Mouse (Mus musculus) heart, embryonic 14.5 days (tissue): ENCODE results near the gene Hivep2. TPM values are rescaled to one million over a fixed set of nuclear protein-coding genes. Genes with fewer than 3 reads are reported as not detected.
A peak's percentile ranks its signal among the peaks of the same experiment; 100 is the strongest.

Source experiments
- ATAC-seq: fragments of 200-750 bp; cut with Nextera tagmentation; 2 replicates; pipeline ENCODE4 v1.8.0; 2017; ENCODE audit warnings: low read depth, moderate TSS enrichment; ENCODE audit not compliant: insufficient number of reproducible peaks, insufficient read depth, low FRiP score
- H3K27ac ChIP-seq, 2 experiments: fragments of 200-500 bp in 1 of 2; fragments of 300-500 bp in 1 of 2; sonication (generic) in 1 of 2; replicated peaks in 1 of 2; 2 replicates each; pipeline ENCODE4 v1.5.1; 2012 to 2014; ENCODE audit warnings: low read depth in 2 of 2, low read length in 2 of 2, control low read depth in 1 of 2, mild to moderate bottlenecking in 1 of 2, mixed read lengths in 1 of 2; ENCODE audit not compliant: control insufficient read depth in 1 of 2, insufficient read depth in 1 of 2
- H3K27me3 ChIP-seq: fragments of 300-500 bp; sonication (generic); 2 replicates; pipeline ENCODE4 v1.6.1; 2014; ENCODE audit warnings: mild to moderate bottlenecking, low read length, control low read depth; ENCODE audit not compliant: control insufficient read depth, insufficient read depth
- H3K36me3 ChIP-seq: fragments of 300-500 bp; sonication (generic); 2 replicates; pipeline ENCODE4 v1.6.1; 2014; ENCODE audit warnings: mild to moderate bottlenecking, control low read depth, low read length, mixed read lengths; ENCODE audit not compliant: control insufficient read depth, insufficient read depth
- H3K4me1 ChIP-seq, 2 experiments: fragments of 200-500 bp in 1 of 2; fragments of 300-500 bp in 1 of 2; sonication (generic) in 1 of 2; 2 replicates each; pipeline ENCODE4 v1.6.1; 2012 to 2014; ENCODE audit warnings: low read length in 2 of 2, control low read depth in 1 of 2, mixed read lengths in 1 of 2; ENCODE audit not compliant: control insufficient read depth in 2 of 2, insufficient read depth in 2 of 2
- H3K4me2 ChIP-seq: fragments of 300-500 bp; sonication (generic); 2 replicates; pipeline ENCODE4 v1.6.1; 2014; ENCODE audit warnings: mild to moderate bottlenecking, low read length
- H3K4me3 ChIP-seq, 2 experiments: fragments of 200-500 bp in 1 of 2; fragments of 300-500 bp in 1 of 2; sonication (generic) in 1 of 2; 2 replicates each; pipeline ENCODE4 v1.5.1; 2012 to 2014; ENCODE audit warnings: low read length in 2 of 2, mild to moderate bottlenecking in 2 of 2, control low read depth in 1 of 2, low read depth in 1 of 2, moderate library complexity in 1 of 2; ENCODE audit not compliant: control insufficient read depth in 1 of 2, insufficient read depth in 1 of 2
- H3K9ac ChIP-seq: fragments of 300-500 bp; sonication (generic); 2 replicates; pipeline ENCODE4 v1.6.1; 2014; ENCODE audit warnings: mild to moderate bottlenecking, low read length
- H3K9me3 ChIP-seq: fragments of 300-500 bp; sonication (generic); 2 replicates; pipeline ENCODE4 v1.6.1; 2016; ENCODE audit warnings: low read length, control low read depth; ENCODE audit not compliant: control insufficient read depth
- WGBS: fragments of 180-500 bp; shearing (Covaris S2); extraction: QIAGEN DNeasy Blood & Tissue Kit; methylation state at CpG from one replicate; pipeline ENCODE4 v1.1.7; 2014; 5-methylcytosine and 5-hydroxymethylcytosine counted together
- polyA plus RNA-seq: library from polyadenylated mRNA; unstranded; fragments of >200 nt; fragmentation: Nextera tagmentation; extraction: Ambion mirVana; gene quantifications from 2 replicates; pipeline ENCODE4 v1.2.1, GENCODE M21; 2014

Hivep2 gene
- polyA plus RNA-seq, 1 experiment from 2014 or later, result 9.9 TPM

DNA sequence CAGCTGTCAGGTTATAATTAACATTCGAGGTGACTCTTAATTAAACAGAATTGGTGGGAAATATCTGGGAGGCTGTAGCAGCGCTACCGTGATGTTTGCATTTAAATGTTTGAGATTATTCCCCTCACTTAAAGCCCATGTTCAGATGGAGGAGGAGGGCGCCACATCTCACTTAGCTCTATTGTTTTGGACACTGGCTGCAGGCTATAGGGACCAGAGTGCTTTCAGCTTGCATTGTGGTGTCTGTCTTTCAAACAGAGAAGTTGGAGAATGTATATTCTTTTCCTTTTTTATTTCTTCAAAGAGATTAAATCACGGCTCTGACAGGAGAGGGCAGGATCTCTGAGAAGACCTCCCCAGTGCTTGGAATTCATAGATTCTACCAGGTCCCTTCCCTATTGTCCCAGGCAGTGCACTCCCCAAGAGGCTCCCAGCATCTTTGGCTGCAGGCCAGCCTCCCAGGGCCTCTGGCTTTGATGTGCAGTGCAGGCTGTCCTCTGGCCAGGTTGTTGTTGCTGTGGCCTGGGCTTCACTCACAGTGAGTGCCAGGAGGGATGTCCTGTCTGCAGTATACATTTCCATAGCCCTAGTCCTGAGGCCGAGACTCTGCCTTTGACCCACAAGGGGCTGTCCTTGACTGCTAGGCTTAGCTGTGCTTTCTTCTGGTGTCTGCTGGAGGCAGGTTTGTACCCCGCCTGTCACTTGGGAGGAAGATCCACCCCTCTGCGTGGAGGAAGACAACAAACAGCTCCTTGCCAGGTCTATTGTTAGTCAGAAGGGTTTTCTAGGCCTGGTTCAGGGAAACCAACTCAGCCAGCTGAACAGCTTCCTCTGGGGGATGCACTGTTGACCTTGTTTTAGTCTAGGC lies 90.9 kb downstream of the Hivep2 start:
- Histone ChIP-seq H3K27me3 (no peaks in the 10 kb centered on the region), H3K27ac (peak overlapping the region; percentile 76 to 77), H3K9ac (peak overlapping the region; percentile 22; the same call in 1 of the 2 replicates), H3K4me3 (no peak overlapping the region), H3K4me2 (no peak overlapping the region), H3K9me3 (no peaks in the 10 kb centered on the region), H3K4me1 (peaks cover 20 to 31% of the 10 kb centered on the region in 2 experiments), H3K36me3 (no peaks in the 10 kb centered on the region)
- WGBS, result 45% methylated on average over 8 of the region's 8 CpGs
- ATAC-seq, result peak; percentile 79

GRCm38 (mm10) chr10:14057841-14058605 lies 92.1 kb downstream of the Hivep2 start:
- no peak overlapping the region; a peak in 1 of 4 replicates for H3K27ac ChIP-seq
- ATAC-seq, result no peak
- H3K36me3 ChIP-seq, result no peaks in the 10 kb centered on the region
- H3K9me3 ChIP-seq, result no peaks in the 10 kb centered on the region
- H3K4me1 ChIP-seq, result peaks cover 20 to 31% of the 10 kb centered on the region in 2 experiments
- H3K4me3 ChIP-seq, result no peak overlapping the region
- H3K9ac ChIP-seq, result no peak overlapping the region
- WGBS, result 91% methylated on average over 11 of the region's 11 CpGs
- H3K27me3 ChIP-seq, result no peaks in the 10 kb centered on the region
- no peak overlapping the region for H3K4me2 ChIP-seq

DNA sequence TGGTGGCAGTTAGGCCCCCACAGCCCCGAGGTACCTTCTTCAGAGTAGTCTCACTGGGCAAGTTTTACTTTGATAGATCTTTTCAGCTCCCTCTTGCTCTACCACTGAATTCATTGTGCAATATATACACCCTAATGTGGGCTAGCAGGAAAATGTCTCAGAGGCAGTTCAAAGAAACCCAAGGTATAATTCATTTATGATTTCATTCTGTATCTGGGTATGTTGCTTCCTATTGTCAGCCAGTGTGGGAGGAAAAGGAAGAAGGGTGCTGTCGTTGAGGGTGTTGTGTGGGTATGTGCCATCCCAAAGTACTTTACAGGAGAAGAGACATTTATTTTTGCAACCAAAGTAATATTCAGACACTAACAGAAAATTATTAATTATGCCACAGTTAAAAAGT lies 92.9 kb downstream of the Hivep2 start:
- Histone ChIP-seq H3K4me1 (peaks cover 20 to 31% of the 10 kb centered on the region in 2 experiments), H3K9ac (no peak overlapping the region), H3K4me3 (no peak overlapping the region), H3K27ac (no peak overlapping the region), H3K4me2 (no peak overlapping the region), H3K9me3 (no peaks in the 10 kb centered on the region), H3K27me3 (no peaks in the 10 kb centered on the region), H3K36me3 (no peaks in the 10 kb centered on the region)
- ATAC-seq, result no peak
- WGBS, result 79% methylated on average over 2 of the region's 2 CpGs

GRCm38 (mm10) chr10:14059581-14059980 lies 93.7 kb downstream of the Hivep2 start:
- no peak for ATAC-seq
- no peak overlapping the region for H3K4me3 ChIP-seq
- no peaks in the 10 kb centered on the region for H3K27me3 ChIP-seq
- H3K4me1 ChIP-seq, result peaks cover 23 to 33% of the 10 kb centered on the region in 2 experiments
- no peaks in the 10 kb centered on the region for H3K36me3 ChIP-seq
- no peaks in the 10 kb centered on the region for H3K9me3 ChIP-seq
- 80% methylated on average over 2 of the region's 2 CpGs for WGBS
- H3K9ac ChIP-seq, result no peak overlapping the region
- no peak overlapping the region for H3K4me2 ChIP-seq
- no peak overlapping the region for H3K27ac ChIP-seq

GRCm38 (mm10) chr10:14060302-14060701 lies 94.4 kb downstream of the Hivep2 start:
- no peak overlapping the region for H3K4me3 ChIP-seq
- H3K4me1 ChIP-seq, result peaks cover 28 to 33% of the 10 kb centered on the region in 2 experiments
- H3K27ac ChIP-seq, result no peak overlapping the region
- H3K27me3 ChIP-seq, result no peaks in the 10 kb centered on the region
- H3K36me3 ChIP-seq, result no peaks in the 10 kb centered on the region
- H3K9me3 ChIP-seq, result no peaks in the 10 kb centered on the region
- no peak overlapping the region for H3K4me2 ChIP-seq
- no peak for ATAC-seq
- 73% methylated on average over 2 of the region's 2 CpGs for WGBS
- H3K9ac ChIP-seq, result no peak overlapping the region

DNA sequence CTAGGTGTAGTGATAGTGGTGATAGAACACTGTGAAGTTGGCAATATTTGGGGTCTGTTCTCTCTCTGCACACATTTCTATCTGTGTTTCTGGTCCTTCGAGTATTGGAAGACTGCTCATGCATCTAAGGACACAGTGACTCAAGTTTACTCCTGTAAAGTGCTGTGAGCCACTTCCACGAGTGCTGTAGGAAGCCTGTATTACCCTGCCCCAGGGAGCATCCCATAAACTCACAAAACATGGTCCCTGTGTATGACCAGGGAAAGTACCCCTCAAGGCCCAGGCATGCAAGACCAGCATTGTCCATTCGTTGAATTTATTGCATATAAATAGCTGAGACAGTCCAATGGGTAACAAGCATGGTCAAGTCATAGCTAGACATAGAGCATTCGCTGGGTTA lies 97.4 kb downstream of the Hivep2 start:
- 87% methylated on average over 4 of the region's 4 CpGs for WGBS
- no peak overlapping the region for H3K27ac ChIP-seq
- no peak overlapping the region for H3K9ac ChIP-seq
- no peak overlapping the region for H3K4me3 ChIP-seq
- H3K36me3 ChIP-seq, result 0 out of 2 replicates have a peak, but pooled peaks cover 4% of the 10 kb centered on the region
- H3K4me2 ChIP-seq, result no peak overlapping the region
- H3K27me3 ChIP-seq, result no peaks in the 10 kb centered on the region
- H3K9me3 ChIP-seq, result no peaks in the 10 kb centered on the region
- no peak for ATAC-seq
- peaks cover 8 to 10% of the 10 kb centered on the region in 2 experiments for H3K4me1 ChIP-seq

DNA sequence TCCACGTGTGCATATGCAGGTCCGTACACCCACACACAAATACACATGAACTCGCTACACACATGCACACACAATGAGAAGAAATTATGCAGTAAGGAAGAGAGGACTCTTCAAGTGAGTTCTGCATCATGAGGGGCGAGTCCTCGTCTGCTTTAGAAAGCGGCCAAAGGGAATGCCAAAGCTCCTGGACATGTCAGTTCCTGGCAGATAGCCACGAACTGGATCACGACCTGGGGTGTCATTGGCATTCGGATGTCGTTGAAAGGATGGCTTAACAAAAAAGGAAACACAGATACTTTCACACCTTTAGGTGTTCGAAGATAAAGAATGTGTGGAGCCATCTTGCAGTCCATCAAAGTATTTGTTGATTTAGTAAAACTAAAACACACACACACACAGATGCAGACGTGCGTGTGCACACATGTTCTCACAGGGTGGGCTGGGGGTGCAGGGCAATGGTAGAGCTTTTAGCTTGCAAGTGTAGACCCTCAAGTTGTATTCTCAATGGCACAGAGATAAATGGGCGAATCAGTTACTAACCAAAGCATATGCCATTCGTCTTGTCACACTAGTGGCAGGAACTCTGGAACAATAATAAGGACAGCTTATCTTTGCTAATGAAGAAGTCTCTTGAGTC lies 99.0 kb downstream of the Hivep2 start:
- H3K9me3 ChIP-seq, result no peaks in the 10 kb centered on the region
- no peaks in the 10 kb centered on the region for H3K27me3 ChIP-seq
- H3K36me3 ChIP-seq, result 0 out of 2 replicates have a peak, but pooled peaks cover 4% of the 10 kb centered on the region
- H3K4me3 ChIP-seq, result no peak overlapping the region
- H3K4me2 ChIP-seq, result 0 out of 2 replicates have a peak overlapping the region, but pooled peaks have one; percentile 16
- H3K9ac ChIP-seq, result no peak overlapping the region
- no peak for ATAC-seq
- peaks cover 8 to 10% of the 10 kb centered on the region in 2 experiments for H3K4me1 ChIP-seq
- H3K27ac ChIP-seq, result no peak overlapping the region
- 31% methylated on average over 15 of the region's 15 CpGs for WGBS
